Mouse (Mus musculus) activated CD4-positive, CD25-positive, alpha-beta regulatory T cell, adult 4 months (primary cell): ENCODE measurements at regions not wholly inside any gene's neighbourhood (a gene's known extent, or its start where the extent isn't known, plus 50 kb on each side); places are given as distances from the start of the nearest gene placed in this dataset.

Source experiments
- ATAC-seq: one replicate; pipeline ENCODE4 v1.8.0; 2017

DNA sequence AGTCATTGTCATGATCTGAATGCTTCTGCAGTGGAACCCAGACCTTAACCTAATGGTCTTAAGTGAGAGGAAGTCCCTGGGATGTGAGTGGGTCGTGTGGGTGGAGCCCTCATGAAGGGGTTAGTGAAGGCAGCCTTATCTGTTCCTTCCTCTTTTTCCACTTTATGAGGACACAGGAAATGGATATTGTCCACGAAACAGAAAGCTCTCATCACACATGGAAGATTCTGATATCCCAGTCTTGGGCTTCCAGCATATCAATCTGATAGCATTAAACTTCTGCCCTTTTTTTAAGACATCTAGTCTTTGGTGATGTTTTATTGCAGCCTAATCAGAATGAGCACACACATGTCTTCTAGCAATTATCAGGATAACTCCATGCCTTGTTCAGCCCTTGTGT is 164.0 kb downstream of the Mex3b start:
- ATAC-seq = no peak

GRCm38 (mm10) chr7:83032025-83032424 is 164.9 kb downstream of the Mex3b start:
- no peak for ATAC-seq

DNA sequence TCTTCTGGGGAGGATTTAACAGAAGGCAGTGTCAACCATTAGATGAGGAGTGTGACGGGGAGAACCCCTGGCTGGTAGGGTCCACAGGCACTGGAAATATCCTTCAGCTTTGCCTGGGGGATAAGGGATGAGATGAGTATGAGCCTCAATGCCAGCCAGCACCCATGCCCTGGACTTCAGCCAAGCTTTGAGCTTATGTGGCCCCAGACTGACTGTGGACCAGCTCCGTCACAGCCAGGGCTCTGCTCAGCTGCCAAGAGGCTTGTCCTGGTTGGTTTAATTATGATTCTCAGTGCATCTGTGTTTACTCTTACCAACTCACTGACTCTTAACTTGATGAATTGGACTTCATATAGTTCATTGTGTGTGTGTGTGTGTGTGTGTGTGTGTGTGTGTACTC is 165.8 kb downstream of the Mex3b start:
- no peak for ATAC-seq

DNA sequence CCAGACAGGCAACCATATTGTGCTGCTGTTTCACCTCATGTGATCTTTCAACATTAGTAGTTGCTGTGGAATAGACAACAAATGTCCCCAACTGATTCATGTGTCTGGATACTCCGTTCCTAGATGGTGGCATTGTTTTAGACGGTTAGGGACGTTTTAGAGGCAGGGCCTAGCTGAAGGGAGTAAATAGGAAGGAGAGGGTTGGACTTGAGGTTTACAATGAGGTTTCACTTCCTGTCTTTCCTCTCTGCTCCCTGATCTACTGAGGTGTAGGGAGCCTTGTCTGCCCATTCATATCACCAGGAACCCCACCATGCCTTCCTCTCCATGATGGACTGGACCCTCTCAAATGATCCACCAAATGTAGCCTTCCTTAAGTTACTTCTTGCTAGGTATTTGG is 168.1 kb downstream of the Mex3b start:
- ATAC-seq = no peak

DNA sequence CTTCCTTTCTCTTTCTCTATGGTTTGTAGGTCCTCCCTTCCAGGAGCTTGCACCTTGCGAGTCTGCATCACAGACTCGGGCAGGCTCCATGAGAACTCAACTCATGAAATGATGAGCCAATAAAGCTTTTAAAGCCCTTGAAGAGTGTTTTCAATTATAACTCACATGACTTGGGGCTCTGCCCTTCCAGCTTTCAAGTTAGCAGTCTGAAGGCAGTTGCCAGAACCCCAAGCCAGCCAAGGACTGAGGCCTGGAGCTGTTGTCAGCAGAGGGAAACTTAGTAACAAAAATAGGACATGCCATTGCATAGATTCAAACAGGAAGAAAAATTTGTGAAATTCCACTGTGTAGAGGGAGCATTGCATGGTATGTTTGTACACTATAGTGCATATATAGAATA is 169.3 kb downstream of the Mex3b start:
- no peak for ATAC-seq

- ATAC-seq = no peak
Measured at GRCm38 (mm10) chr7:83037100-83037499, 170.0 kb downstream of the Mex3b start.

DNA sequence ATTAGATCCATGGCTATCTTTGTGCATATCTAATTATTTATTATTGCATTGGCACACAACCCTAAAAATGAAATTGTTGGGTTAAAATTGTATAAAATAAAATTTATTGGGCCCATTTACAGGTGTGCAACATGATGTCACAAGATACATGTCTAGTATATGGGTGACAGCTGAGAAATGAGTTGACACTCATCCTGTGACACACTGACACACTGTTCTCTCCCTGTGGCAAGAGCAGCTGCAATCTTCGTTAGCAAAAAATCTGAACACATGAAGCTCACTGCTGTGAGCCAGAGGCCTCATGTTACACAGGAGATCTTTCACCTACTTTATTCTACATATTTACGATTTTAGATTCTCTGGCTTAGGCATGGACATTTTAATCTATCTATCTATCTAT is 170.6 kb downstream of the Mex3b start:
- ATAC-seq = no peak

DNA sequence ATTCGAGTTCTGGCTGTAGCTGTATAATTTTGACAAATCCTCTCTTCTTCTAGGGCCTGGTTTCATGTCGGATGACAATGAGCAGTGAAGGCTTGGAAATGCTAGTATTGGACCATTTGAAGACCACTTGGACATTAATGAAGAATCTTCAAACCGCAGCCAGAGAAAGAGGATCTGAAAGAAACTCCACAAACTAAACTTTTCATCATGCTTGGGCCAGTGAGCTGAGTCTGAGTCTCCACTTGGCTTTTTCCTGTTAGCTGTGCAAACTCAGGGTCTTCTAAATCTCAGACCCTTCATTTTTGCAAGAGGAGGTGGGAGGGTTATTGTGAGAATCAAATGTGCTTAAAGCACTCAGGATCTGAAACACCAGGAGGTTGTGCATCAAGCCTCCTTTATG is 176.6 kb downstream of the Mex3b start:
- no peak for ATAC-seq

GRCm38 (mm10) chr7:83045266-83045665 is 178.1 kb downstream of the Mex3b start:
- ATAC-seq = no peak

DNA sequence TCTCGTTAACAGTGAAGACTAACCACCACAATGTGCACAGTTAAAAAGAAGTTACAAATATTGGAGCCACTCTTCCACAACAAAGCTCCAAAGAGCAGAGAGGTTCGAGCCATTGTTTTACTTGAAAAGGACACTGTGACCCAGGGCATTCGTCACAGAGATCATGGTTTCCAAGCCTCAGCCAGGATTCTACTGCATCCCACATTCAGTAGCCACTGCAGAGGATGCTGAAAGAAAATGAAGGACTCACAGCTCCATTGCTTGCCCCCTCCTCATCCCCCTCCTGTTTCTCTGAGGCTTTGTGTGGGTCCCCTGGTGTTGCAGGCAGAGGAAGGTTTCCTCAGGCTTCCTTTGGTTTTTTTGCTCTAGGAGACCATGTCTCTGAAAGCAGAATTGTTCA is 182.9 kb downstream of the Mex3b start:
- ATAC-seq = no peak

DNA sequence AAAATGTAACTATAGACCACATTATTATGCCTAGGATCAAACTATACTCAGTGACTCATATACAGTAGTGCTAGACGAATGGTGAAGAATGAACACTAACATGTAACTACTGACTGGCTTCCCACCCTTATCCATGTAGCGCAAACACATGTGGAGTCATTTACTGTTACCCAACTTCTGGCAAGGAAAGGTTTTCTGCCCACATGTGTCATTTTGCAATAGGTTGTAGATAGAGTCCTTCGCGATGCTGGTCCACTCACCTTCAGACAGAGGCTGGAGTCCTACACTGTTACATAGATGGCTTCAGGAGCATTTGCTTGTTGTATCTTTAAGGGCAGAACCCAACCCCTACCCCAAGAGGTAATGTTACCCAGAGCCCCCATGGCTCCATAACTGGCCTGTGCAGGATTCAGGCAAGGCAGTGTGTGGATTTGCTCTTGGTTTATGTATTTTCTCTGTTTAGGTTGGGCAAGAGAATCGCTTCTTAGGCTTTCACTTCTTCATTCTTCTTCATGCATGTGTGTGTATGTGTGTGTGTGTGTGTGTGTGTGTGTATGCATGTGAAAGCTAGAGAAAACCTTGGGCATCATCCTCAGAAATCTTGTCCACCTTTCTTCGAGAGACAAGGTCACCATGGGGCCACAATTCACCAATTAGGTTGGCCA is 183.8 kb downstream of the Mex3b start:
- no peak for ATAC-seq

GRCm38 (mm10) chr7:83056101-83056935 is 189.2 kb downstream of the Mex3b start:
- no peak for ATAC-seq

GRCm38 (mm10) chr7:83060318-83060717 is 193.2 kb downstream of the Mex3b start:
- ATAC-seq = no peak

- no peak for ATAC-seq
Measured at GRCm38 (mm10) chr7:83060733-83061132, 193.6 kb downstream of the Mex3b start.

DNA sequence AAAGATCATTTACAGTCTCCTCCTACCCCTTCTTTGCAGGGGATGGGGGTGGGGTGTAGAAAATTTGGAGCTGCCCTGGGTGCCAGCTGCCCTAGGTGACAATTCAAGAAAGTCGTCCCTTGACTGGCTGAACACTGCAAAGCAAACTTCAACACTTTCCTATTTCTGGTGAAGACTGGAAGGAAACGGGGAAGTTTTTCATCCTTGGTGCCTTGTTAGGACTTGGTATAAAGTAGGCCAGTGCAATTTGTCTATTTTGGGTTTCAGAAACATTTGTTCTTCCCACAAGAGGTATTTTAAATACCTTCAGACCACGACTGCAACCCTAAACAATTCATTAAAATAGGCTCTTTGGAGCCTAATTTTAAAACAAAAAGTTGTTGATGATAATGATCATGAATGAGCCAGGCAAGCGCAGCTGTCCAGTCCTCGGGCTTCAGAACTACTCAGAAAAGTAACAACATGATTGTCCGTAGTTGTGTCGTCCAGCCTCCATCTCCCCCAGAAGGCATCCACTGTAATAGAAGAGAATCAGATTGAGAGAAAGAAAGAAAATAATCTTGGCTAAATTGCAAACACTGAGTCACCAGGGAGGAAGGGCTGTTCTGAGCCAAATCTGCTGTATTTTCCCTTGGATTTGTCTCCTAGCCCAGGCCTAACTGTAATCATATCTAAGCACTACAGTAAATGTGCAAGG is 194.2 kb downstream of the Mex3b start:
- no peak for ATAC-seq

DNA sequence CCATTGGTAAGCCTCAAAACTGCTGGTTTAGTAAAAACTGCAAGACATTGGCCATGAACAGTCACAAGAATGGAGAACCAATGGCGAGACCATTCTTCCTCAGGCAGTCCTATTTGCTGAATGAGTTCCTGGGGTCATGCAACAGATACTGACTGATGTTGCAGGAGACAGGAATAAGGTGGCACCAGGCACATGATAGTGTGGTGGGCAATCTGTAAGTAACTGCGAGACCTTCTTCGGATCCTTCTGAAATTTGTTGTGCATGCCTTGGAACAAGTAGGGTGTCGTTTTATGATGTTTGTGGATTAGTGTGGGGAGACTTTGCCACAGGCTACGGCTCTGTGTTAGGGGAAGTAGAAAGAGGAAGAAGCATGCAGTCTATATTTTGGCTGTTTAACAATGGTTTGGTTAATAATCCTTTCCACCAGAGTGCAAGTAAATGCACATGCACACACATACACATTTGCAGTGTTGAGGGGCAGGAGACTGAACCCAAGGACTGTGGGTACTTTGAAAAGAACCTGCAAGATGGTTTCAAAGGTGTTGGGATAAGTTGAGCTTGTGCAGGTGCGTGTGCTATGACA is 194.9 kb downstream of the Mex3b start:
- no peak for ATAC-seq

- no peak for ATAC-seq
Measured at GRCm38 (mm10) chr7:83063559-83063958, 196.4 kb downstream of the Mex3b start.

DNA sequence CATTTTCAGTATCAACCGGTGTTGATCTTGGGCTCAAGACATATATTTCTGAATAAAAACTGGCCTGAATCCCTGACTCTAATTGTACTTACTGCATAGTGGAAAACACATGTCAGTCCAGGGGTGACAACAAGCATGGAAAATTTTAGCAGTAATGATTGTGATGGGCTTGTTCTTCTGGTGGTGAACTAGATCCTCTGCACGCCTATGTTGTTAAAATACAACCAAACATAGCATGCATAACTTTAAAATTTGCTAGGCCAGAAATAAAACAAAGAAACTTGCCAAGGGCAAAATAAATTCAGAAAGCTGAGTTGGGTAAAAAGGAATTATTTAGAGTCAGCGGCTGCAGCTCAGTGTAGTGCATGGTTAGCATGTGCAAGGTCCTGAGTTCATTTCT is 198.2 kb downstream of the Mex3b start:
- no peak for ATAC-seq

DNA sequence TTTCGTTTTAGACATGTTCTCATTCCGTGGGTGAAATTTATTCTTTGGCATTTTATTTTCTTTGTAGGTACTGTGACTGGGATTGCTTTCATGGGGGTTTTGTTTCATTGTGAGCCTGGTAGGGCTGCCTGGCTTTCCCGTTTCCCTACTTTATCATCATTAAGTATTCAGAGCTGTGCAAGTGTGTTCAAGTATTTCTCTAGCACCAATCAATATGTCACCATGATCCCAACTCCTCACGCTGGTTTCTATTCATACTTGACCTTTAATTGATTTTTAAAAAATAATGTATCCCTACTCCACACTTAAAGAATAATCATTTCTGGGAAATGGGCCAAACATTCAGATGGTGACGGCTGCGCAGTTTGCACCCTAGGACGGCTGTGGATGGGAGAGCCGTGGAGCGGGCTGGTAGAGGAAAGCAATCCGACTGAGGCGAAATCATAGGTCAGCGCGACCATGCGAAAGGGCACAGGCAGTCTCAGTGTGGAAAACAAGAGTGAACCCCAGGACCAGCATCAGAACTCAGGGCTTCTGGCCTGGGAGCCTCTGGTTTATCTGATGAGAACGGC is 207.4 kb downstream of the Mex3b start:
- ATAC-seq = no peak

DNA sequence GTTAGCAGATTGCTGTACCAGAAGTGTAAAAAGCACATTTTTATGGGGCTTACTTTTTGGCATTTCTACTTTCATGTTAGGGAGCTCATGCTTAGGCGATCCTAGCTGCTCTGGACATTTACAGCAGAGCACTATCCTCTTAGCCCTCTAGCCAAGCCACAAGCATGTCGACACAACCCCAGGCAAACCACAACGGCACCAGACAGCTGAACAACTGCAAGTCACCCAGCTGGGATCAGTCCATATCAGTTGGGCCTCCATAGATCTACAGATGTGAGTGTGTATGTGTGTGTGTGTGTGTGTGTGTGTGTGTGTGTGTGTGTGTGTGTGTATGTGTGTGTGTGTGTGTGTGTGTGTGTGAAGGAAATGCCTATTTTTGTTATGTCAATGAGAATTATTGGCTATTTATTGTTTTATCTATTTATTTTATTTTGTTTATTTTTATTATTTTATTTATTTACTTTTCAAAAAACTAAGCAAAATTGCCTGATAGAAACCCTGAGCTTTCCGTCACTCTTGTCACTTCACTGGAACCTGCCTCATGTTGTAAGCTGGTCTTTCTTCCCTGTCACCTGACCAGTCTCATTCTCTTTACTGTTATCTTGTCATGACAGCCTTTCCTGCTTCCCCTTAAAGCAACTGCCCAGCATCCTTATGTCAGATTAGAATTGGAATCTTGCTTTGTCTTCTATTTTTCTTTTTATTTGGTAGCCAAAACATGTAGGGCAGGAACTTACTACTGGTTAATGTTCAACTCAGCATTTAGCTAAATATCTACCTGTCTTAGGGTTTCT is 208.2 kb downstream of the Mex3b start:
- no peak for ATAC-seq

- ATAC-seq = no peak
Measured at GRCm38 (mm10) chr7:83077035-83077918, 210.1 kb downstream of the Mex3b start.
